Mouse (Mus musculus) heart, embryonic 13.5 days (tissue): Measurements from ENCODE around the gene Foxm1. TPM values are rescaled to one million over a fixed set of nuclear protein-coding genes. Genes with fewer than 3 reads are reported as not detected.

Experiments
- polyA plus RNA-seq: library from polyadenylated mRNA; unstranded; fragments of >200 nt; fragmentation: Nextera tagmentation; extraction: Ambion mirVana; gene quantifications from 2 replicates; pipeline ENCODE4 v1.2.1, GENCODE M21; 2015

The Foxm1 gene
- polyA plus RNA-seq, 1 experiment from 2014 or later, result 23.7 TPM

Other genes with a start within 250 kb of the Foxm1 start
- gene Tspan9, start 219.4 kb upstream of the Foxm1 start, polyA plus RNA-seq, result 127 and 140 TPM in 2 replicates
- 2.9 and 3.4 TPM in 2 replicates for gene Tead4, start 62.1 kb upstream of the Foxm1 start, polyA plus RNA-seq
- gene Tulp3, start 7.1 kb upstream of the Foxm1 start, polyA plus RNA-seq, result 9.1 and 10.1 TPM in 2 replicates
- 71.8 and 82.5 TPM in 2 replicates for gene Rhno1, start 56 bp upstream of the Foxm1 start, polyA plus RNA-seq
- 0.28 TPM in 1 of 2 replicates, not detected in the other for gene Tex52, start 12.5 kb downstream of the Foxm1 start, polyA plus RNA-seq
- not detected in 2 replicates for gene Gm44596, start 12.5 kb downstream of the Foxm1 start, polyA plus RNA-seq
- gene Nrip2, start 36.3 kb downstream of the Foxm1 start, polyA plus RNA-seq, result 2.2 and 2.3 TPM in 2 replicates
- gene Itfg2, start 62.0 kb downstream of the Foxm1 start, polyA plus RNA-seq, result 28.6 and 30.6 TPM in 2 replicates
- gene Fkbp4, start 75.7 kb downstream of the Foxm1 start, polyA plus RNA-seq, result 257 and 288 TPM in 2 replicates
- 0.92 and 1.9 TPM in 2 replicates for gene Pzp, start 163.8 kb downstream of the Foxm1 start, polyA plus RNA-seq
- 0.28 and 0.47 TPM in 2 replicates for gene A2ml1, start 218.6 kb downstream of the Foxm1 start, polyA plus RNA-seq